Mouse (Mus musculus): ENCODE measurements around the gene Sbsn. TPM values are rescaled to one million over a fixed set of nuclear protein-coding genes. Genes with fewer than 3 reads are reported as not detected.
A peak's percentile ranks its signal among the peaks of the same experiment; 100 is the strongest.

Sbsn gene
- polyA plus RNA-seq, 1 experiment from 2014 or later = 0.39 TPM

DNA sequence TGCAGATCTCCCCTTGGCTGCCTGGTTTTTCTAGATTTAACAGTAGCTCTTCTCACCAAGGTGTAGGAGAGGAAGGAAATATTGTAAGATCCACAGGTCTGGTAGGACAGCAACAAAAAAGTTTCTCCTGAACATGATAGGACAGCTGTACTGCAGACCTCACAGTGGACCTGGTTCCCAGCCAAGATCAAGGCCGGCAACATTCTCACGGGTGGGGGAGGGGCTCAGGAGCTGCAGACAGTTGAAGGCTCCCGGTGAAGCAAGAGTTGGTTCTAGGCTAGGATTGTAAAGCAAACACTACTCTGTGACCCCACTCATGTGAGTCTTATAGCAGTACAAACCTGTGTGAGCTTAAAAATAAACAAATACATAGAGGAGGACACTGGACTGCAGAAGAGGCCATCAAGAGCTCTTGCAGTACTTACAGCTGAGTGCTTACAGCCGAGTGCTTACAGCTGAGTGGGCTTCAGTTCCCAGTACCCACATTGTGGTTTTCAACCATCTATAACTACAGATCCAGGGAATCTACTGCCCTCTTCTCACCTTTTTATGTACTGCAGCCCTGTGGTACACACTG is 7.2 kb upstream of the Sbsn start:
- ATAC-seq (ENCODE audit: low FRiP score) (no peak), DNase-seq (ENCODE audit: low spot score) (no peak)
- Histone ChIP-seq H3K27me3 (ENCODE audit: control insufficient read depth, insufficient read depth, low read length) (no peaks in the 10 kb centered on the region), H3K4me1 (replicated peaks; ENCODE audit: control insufficient read depth, insufficient read depth, low read length) (no peaks in the 10 kb centered on the region), H3K36me3 (ENCODE audit: control insufficient read depth, insufficient read depth, low read length) (no peaks in the 10 kb centered on the region), H3K4me3 (ENCODE audit: low read depth, low read length) (no peak overlapping the region), H3K9me3 (ENCODE audit: control insufficient read depth, low read length) (no peaks in the 10 kb centered on the region), H3K9ac (ENCODE audit: low read depth, low read length) (no peak overlapping the region), H3K4me2 (replicated peaks; ENCODE audit: low read depth, low read length) (no peak overlapping the region), H3K27ac (ENCODE audit: low read depth, low read length) (no peak overlapping the region)
- 47% methylated on average over 4 of the region's 4 CpGs for WGBS

DNA sequence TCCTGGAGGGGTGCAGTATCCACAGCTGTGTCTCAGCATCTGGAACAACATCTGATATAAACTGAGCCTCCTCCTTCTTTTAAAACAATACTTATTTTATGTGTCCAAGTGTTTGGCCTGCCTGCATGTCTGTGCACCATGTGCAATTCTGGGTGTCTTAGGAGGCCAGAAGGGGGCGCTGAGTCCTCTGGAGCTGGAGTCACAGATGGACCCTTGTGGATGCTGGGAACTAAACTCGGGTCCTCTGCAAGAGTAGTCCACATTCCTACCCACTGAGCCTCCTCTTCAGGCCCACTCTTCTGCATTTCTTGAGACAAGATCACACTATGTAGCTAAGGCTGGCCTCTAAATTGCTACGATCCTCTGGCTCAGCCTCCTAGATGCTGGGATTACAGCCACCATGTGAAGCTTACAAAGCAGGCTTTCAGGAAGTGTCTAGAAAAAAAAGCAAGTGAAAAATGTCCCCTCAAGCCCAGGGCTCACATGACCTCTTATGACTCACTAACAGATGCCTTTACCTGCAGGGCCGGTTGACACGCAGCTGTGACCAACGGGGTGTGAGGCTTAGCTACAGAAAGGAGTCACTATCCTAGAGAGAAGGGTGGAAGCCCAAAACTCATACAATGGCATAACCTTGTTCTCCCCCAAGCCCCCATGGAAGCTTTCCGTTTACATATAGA is 3.6 kb upstream of the Sbsn start:
- no peak overlapping the region for H3K9ac ChIP-seq (ENCODE audit: low read depth, low read length)
- ATAC-seq (ENCODE audit: low FRiP score) (no peak), DNase-seq (ENCODE audit: low spot score) (no peak)
- no peaks in the 10 kb centered on the region for H3K36me3 ChIP-seq (ENCODE audit: control insufficient read depth, insufficient read depth, low read length)
- 87% methylated on average over 7 of the region's 7 CpGs for WGBS
- no peaks in the 10 kb centered on the region for H3K27me3 ChIP-seq (ENCODE audit: control insufficient read depth, insufficient read depth, low read length)
- no peak overlapping the region for H3K27ac ChIP-seq (ENCODE audit: low read depth, low read length)
- no peak overlapping the region for H3K4me2 ChIP-seq (replicated peaks; ENCODE audit: low read depth, low read length)
- no peaks in the 10 kb centered on the region for H3K9me3 ChIP-seq (ENCODE audit: control insufficient read depth, low read length)
- no peaks in the 10 kb centered on the region for H3K4me1 ChIP-seq (replicated peaks; ENCODE audit: control insufficient read depth, insufficient read depth, low read length)
- no peak overlapping the region for H3K4me3 ChIP-seq (ENCODE audit: low read depth, low read length)

DNA sequence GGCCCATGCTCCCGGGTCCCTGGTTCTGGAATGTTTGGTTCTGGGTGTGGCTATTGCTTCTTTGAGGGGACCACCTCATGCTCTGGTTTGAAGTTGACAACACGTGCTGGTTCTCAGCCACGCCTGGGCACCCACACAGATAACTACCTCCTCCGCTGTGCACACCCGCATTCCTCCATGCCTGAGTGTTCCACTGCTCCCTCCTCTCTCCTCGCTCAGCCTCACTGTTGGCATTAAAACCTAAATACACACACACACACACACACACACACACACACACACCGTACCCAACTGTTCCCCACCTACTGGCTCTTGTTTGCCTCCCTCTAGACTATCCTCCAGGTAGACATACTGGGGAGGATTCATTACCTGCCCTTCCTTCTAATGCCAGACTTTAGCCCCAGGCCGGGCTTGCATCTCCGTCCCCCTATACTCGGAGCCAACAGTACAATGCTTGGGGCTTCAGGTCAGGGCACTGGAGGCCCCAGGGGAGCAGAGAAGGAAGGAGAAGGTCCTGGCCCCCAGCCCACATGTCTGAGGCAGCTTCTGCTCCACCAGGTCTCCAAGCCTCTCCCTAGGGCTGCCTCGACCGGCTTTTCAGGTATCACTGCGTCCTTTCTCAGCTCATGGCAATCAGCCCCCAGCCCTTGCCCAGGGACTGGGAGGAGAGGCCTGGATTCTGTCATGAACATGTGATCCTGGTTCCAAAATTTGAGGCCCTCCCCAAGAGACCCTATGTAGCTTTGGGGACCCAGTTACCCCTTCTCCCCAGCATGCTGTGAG is 1.3 kb upstream of the Sbsn start:
- Histone ChIP-seq H3K4me3 (ENCODE audit: low read depth, low read length) (no peak overlapping the region), H3K27ac (ENCODE audit: low read depth, low read length) (no peak overlapping the region), H3K4me2 (replicated peaks; ENCODE audit: low read depth, low read length) (no peak overlapping the region), H3K4me1 (replicated peaks; ENCODE audit: control insufficient read depth, insufficient read depth, low read length) (no peaks in the 10 kb centered on the region), H3K9me3 (ENCODE audit: control insufficient read depth, low read length) (no peaks in the 10 kb centered on the region), H3K27me3 (ENCODE audit: control insufficient read depth, insufficient read depth, low read length) (no peaks in the 10 kb centered on the region), H3K36me3 (ENCODE audit: control insufficient read depth, insufficient read depth, low read length) (0 out of 2 replicates have a peak, but pooled peaks cover 3% of the 10 kb centered on the region), H3K9ac (ENCODE audit: low read depth, low read length) (no peak overlapping the region)
- 83% methylated on average over 13 of the region's 13 CpGs for WGBS
- DNase-seq (ENCODE audit: low spot score) (no peak), ATAC-seq (ENCODE audit: low FRiP score) (no peak)

DNA sequence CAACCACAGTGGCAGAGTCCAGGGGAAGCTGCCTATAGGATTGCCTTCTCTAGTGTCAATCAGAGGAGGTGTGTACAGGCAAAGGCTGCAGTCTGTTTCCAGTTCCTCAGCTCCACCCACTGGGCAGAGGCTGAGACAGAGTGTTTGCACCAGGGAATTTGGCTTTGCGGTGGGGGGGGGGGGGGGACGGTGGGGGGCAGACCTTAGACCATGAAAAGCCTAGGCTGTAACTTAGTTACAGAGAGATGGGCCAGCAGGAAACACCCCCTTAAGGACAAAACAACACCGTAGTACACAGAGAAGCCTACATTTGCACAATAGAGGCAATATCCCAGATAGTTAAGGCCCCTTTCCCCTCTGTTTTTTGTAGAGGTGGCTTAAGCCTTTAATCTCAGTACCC is 5.7 kb downstream of the Sbsn start:
- Histone ChIP-seq H3K27ac (ENCODE audit: low read depth, low read length) (no peak overlapping the region), H3K9ac (ENCODE audit: low read depth, low read length) (no peak overlapping the region)

DNA sequence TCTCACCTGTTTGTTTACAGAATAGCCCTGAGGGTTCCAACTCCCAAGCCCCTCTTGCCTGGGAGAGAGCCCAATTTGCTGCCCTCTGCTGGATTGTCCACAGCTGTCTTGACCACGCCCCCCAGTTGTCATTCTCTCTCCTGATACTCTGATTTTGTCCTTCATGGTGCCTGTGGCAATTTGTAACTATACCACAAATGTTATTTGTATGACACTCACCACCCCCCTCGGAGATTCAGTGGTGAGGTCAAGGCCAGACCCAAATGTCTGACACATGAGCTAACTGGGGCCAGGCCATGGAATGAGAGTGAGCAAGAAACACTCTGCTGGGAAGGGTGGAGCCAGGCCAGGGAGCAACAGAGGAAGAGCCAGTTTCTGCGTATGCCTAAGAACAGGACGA is 7.6 kb downstream of the Sbsn start:
- no peaks in the 10 kb centered on the region for H3K27me3 ChIP-seq (ENCODE audit: control insufficient read depth, insufficient read depth, low read length)
- 0 out of 2 replicates have a peak, but pooled peaks cover 3% of the 10 kb centered on the region for H3K36me3 ChIP-seq (ENCODE audit: control insufficient read depth, insufficient read depth, low read length)
- no peak overlapping the region for H3K27ac ChIP-seq (ENCODE audit: low read depth, low read length)
- H3K9me3 ChIP-seq (ENCODE audit: control insufficient read depth, low read length) = no peaks in the 10 kb centered on the region
- ATAC-seq (ENCODE audit: low FRiP score) (no peak), DNase-seq (ENCODE audit: low spot score) (peak; percentile 57)
- no peak overlapping the region for H3K4me2 ChIP-seq (replicated peaks; ENCODE audit: low read depth, low read length)
- H3K4me1 ChIP-seq (replicated peaks; ENCODE audit: control insufficient read depth, insufficient read depth, low read length) = no peaks in the 10 kb centered on the region
- no peak overlapping the region for H3K9ac ChIP-seq (ENCODE audit: low read depth, low read length)
- WGBS = 46% methylated on average over 4 of the region's 4 CpGs
- no peak overlapping the region for H3K4me3 ChIP-seq (ENCODE audit: low read depth, low read length)

More for the DNA sequence above, 5.7 kb downstream of the Sbsn start:
- H3K27me3 ChIP-seq (ENCODE audit: control insufficient read depth, insufficient read depth, low read length) = no peaks in the 10 kb centered on the region
- DNase-seq (ENCODE audit: low spot score) = no peak
- H3K4me1 ChIP-seq (replicated peaks; ENCODE audit: control insufficient read depth, insufficient read depth, low read length) = no peaks in the 10 kb centered on the region
- H3K4me3 ChIP-seq (ENCODE audit: low read depth, low read length) = no peak overlapping the region
- no peaks in the 10 kb centered on the region for H3K9me3 ChIP-seq (ENCODE audit: control insufficient read depth, low read length)
- ATAC-seq (ENCODE audit: low FRiP score) = no peak
- no peak overlapping the region for H3K4me2 ChIP-seq (replicated peaks; ENCODE audit: low read depth, low read length)
- WGBS = 57% methylated on average over 3 of the region's 3 CpGs
- 0 out of 2 replicates have a peak, but pooled peaks cover 3% of the 10 kb centered on the region for H3K36me3 ChIP-seq (ENCODE audit: control insufficient read depth, insufficient read depth, low read length)

DNA sequence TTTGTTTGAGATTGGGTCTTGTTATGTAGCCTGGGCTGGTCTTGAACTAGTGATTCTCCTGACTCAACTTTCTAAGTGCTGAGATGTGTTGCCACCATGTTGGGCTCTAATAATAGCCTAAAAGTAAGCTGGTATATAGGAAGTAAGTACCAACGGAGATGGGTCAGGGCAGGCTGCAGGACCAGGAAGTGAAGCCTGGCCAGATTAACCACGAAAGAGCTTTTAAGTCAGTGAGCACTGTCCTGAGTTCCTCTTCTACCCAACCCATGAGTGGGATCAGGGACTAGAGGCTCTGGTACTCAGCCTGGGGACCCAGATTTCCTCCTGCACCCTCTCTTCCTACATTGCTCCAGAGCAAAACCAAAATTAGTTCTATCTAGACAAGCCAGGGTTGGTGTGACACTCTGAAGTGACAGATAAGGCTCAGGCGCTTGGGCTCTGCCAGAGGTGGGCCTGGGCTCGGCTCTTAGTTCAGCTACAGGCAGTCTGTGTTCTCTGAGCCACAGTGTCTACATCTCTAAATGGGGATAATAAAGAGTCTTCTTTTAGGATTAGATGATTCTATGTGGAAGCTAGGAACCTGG is 10.6 kb downstream of the Sbsn start:
- 86% methylated on average over 4 of the region's 4 CpGs for WGBS
- no peak for DNase-seq (ENCODE audit: low spot score)

DNA sequence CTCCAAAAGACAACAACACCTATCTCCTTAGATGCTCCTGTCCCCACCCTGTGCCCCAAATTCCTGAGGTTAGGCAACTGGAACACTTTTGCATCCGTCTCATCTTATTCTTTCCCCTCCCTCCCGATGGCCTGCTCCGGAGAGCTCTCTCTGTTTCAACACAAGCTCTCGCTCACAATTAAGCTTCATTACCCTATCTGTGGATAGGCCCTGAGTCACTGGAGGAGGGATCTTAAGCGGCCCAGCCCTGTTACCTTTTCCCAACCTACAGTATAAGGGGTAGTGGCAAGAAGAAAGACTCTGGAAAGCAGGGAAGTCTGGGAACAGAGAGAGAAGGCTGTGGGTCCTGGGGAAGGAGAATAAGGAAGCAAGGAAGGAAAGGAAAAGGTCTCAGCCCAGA is 12.2 kb downstream of the Sbsn start, which contains the start of gene Dmkn:
Dmkn (plus strand) TSS at position 301 of the 400 bp plus-strand sequence.
- Histone ChIP-seq H3K4me1 (replicated peaks; ENCODE audit: control insufficient read depth, insufficient read depth, low read length) (no peaks in the 10 kb centered on the region), H3K27me3 (ENCODE audit: control insufficient read depth, insufficient read depth, low read length) (no peaks in the 10 kb centered on the region), H3K9ac (ENCODE audit: low read depth, low read length) (no peak within 1 kb of the TSS), H3K9me3 (ENCODE audit: control insufficient read depth, low read length) (no peaks in the 10 kb centered on the region), H3K36me3 (ENCODE audit: control insufficient read depth, insufficient read depth, low read length) (no peaks in the 10 kb centered on the region), H3K4me3 (ENCODE audit: low read depth, low read length) (no peak within 1 kb of the TSS), H3K27ac (ENCODE audit: low read depth, low read length) (no peak within 1 kb of the TSS), H3K4me2 (replicated peaks; ENCODE audit: low read depth, low read length) (no peak within 1 kb of the TSS)
- ATAC-seq (ENCODE audit: low FRiP score) (no peak), DNase-seq (ENCODE audit: low spot score) (no peak)
- 43% methylated on average over 5 of the region's 5 CpGs for WGBS

More for the DNA sequence above, 10.6 kb downstream of the Sbsn start:
- Histone ChIP-seq H3K9ac (ENCODE audit: low read depth, low read length) (no peak overlapping the region), H3K36me3 (ENCODE audit: control insufficient read depth, insufficient read depth, low read length) (no peaks in the 10 kb centered on the region), H3K4me3 (ENCODE audit: low read depth, low read length) (no peak overlapping the region), H3K27ac (ENCODE audit: low read depth, low read length) (no peak overlapping the region), H3K4me1 (replicated peaks; ENCODE audit: control insufficient read depth, insufficient read depth, low read length) (no peaks in the 10 kb centered on the region), H3K27me3 (ENCODE audit: control insufficient read depth, insufficient read depth, low read length) (no peaks in the 10 kb centered on the region), H3K9me3 (ENCODE audit: control insufficient read depth, low read length) (no peaks in the 10 kb centered on the region), H3K4me2 (replicated peaks; ENCODE audit: low read depth, low read length) (no peak overlapping the region)
- ATAC-seq (ENCODE audit: low FRiP score) = no peak

DNA sequence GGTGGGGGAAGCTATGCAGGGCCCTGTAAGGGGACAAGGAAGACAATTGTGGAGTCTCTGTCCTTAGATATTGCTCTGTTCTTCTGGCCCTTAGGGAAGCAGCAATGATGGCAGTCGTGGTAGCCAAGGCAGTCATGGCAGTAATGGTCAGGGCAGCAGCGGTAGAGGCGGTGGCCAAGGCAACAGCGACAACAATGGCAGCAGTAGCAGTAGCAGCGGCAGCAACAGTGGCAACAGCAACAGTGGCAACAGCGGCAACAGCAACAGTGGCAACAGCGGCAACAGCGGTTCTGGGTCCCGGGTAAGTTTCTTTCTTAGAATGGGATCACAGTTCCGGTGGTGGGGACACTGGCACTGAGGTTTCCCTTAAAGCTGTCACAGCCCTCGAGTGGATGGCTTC is 13.9 kb downstream of the Sbsn start:
- DNase-seq (ENCODE audit: low spot score) = peak; percentile 15
- Histone ChIP-seq H3K4me3 (ENCODE audit: low read depth, low read length) (no peak overlapping the region), H3K4me1 (replicated peaks; ENCODE audit: control insufficient read depth, insufficient read depth, low read length) (no peaks in the 10 kb centered on the region), H3K27me3 (ENCODE audit: control insufficient read depth, insufficient read depth, low read length) (no peaks in the 10 kb centered on the region), H3K4me2 (replicated peaks; ENCODE audit: low read depth, low read length) (no peak overlapping the region; the same call in 1 of the 2 replicates), H3K9me3 (ENCODE audit: control insufficient read depth, low read length) (no peaks in the 10 kb centered on the region), H3K27ac (ENCODE audit: low read depth, low read length) (no peak overlapping the region), H3K9ac (ENCODE audit: low read depth, low read length) (no peak overlapping the region), H3K36me3 (ENCODE audit: control insufficient read depth, insufficient read depth, low read length) (no peaks in the 10 kb centered on the region)
- 45% methylated on average over 11 of the region's 11 CpGs for WGBS
- no peak for ATAC-seq (ENCODE audit: low FRiP score)
